In the genomic region with DNA sequence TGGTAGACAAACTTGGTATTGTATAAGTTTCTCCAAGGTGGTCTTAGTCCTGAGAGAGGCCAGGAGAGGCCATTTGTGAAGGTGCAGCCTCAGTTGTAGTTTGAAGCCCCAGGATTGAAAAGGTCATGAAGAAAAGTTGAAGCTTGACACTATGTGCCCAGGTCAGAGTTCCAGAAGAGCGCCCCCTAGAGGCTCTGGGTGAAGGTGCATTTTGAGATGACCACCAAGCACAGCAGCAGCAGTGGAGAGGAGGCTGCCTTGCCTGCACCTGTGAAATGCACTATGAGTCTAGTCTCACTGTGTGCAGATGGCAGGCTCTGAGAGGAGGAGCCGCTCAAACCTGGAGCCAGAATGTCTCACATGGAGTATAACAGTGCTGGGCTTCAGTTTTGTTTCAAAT, we compare ENCODE assay signal across 11 mouse cellular contexts. TPM values are rescaled to one million over a fixed set of nuclear protein-coding genes. Genes with fewer than 3 reads are reported as not detected.
A peak's percentile ranks its signal among the peaks of the same experiment; 100 is the strongest.
DNase-seq lines count a peak whose midpoint lies in the region; ATAC-seq and TF ChIP-seq lines count a peak whose summit lies in the region.
"Had no signal": no experiment of that assay in that cellular context is flagged by ENCODE, and none has a peak within 500 bp of the region (broad histone marks: within the 10 kb centered on the region; RNA-seq: fewer than 3 reads in every experiment).

No protein-coding gene starts in this region.

- WGBS in forebrain, postnatal 0 days, result 51% methylated on average over 2 of the region's 2 CpGs
- WGBS in forebrain, embryonic 11.5 days, result 57% methylated on average over 2 of the region's 2 CpGs
- WGBS in lung, postnatal 0 days, result 49% methylated on average over 2 of the region's 2 CpGs

- no peak for ATAC-seq in forebrain, postnatal 0 days
- no peak for ATAC-seq in forebrain, embryonic 11.5 days (replicated peaks; ENCODE audit: low FRiP score)
- no peak for ATAC-seq in lung, postnatal 0 days
- no peak for ATAC-seq in activated CD4-positive, CD25-positive, alpha-beta regulatory T cell, adult 4 months
- ATAC-seq: forebrain, embryonic 15.5 days; intestine, embryonic 15.5 days had no signal

- H3K4me1 ChIP-seq in forebrain, postnatal 0 days (ENCODE audit: insufficient read depth), result no peaks in the 10 kb centered on the region
- H3K4me1 ChIP-seq in forebrain, embryonic 11.5 days (replicated peaks; ENCODE audit: control insufficient read depth, insufficient read depth, low read length), result no peaks in the 10 kb centered on the region
- H3K4me1 ChIP-seq in lung, postnatal 0 days (ENCODE audit: insufficient read depth, low read depth, low read length), result no peaks in the 10 kb centered on the region
- H3K4me1 ChIP-seq: forebrain, embryonic 15.5 days; intestine, embryonic 15.5 days had no signal

- H3K27ac ChIP-seq in forebrain, postnatal 0 days (ENCODE audit: low read depth, low read length), result no peak overlapping the region
- no peak overlapping the region for H3K27ac ChIP-seq in forebrain, embryonic 11.5 days (ENCODE audit: low read depth, low read length)
- no peak overlapping the region for H3K27ac ChIP-seq in lung, postnatal 0 days (ENCODE audit: low read length)
- H3K27ac ChIP-seq: forebrain, embryonic 15.5 days; intestine, embryonic 15.5 days had no signal

- H3K9me3 ChIP-seq in forebrain, postnatal 0 days (ENCODE audit: low read length), result no peaks in the 10 kb centered on the region
- H3K9me3 ChIP-seq in forebrain, embryonic 11.5 days (ENCODE audit: control insufficient read depth, low read length), result no peaks in the 10 kb centered on the region; the same call in 1 of the 2 replicates
- no peaks in the 10 kb centered on the region for H3K9me3 ChIP-seq in lung, postnatal 0 days (ENCODE audit: low read length)
- H3K9me3 ChIP-seq: forebrain, embryonic 15.5 days; intestine, embryonic 15.5 days had no signal

- TF ChIP-seq CTCF in forebrain, postnatal 0 days (IDR thresholded peaks at IDR 0.05; ENCODE audit: low read depth), result peak; percentile 19
- peak; percentile 36 for TF ChIP-seq CTCF in lung, postnatal 0 days (IDR thresholded peaks at IDR 0.05)
- TF ChIP-seq CTCF in brain, embryonic 14.5 days (IDR thresholded peaks at IDR 0.05; ENCODE audit: borderline replicate concordance, extremely low read depth, insufficient read depth, insufficient read length), result peak; percentile 35; the same call in 1 of the 2 replicates

- no peak overlapping the region for H3K4me2 ChIP-seq in forebrain, postnatal 0 days (ENCODE audit: low read depth)
- H3K4me2 ChIP-seq in forebrain, embryonic 11.5 days (ENCODE audit: low read depth, low read length, severe bottlenecking), result no peak overlapping the region
- H3K4me2 ChIP-seq in lung, postnatal 0 days (replicated peaks; ENCODE audit: low read depth, low read length), result no peak overlapping the region
- H3K4me2 ChIP-seq: forebrain, embryonic 15.5 days; intestine, embryonic 15.5 days had no signal

- H3K27me3 ChIP-seq in forebrain, postnatal 0 days (ENCODE audit: insufficient read depth, low read length), result no peaks in the 10 kb centered on the region
- H3K27me3 ChIP-seq in forebrain, embryonic 11.5 days (ENCODE audit: control insufficient read depth, insufficient read depth, low read length), result no peaks in the 10 kb centered on the region
- no peaks in the 10 kb centered on the region for H3K27me3 ChIP-seq in lung, postnatal 0 days (replicated peaks; ENCODE audit: insufficient read depth, low read length)
- H3K27me3 ChIP-seq: forebrain, embryonic 15.5 days; intestine, embryonic 15.5 days had no signal

- no peak overlapping the region for H3K9ac ChIP-seq in forebrain, postnatal 0 days
- no peak overlapping the region for H3K9ac ChIP-seq in forebrain, embryonic 11.5 days (ENCODE audit: low read length)
- no peak overlapping the region for H3K9ac ChIP-seq in lung, postnatal 0 days (replicated peaks; ENCODE audit: low read depth)
- H3K9ac ChIP-seq: forebrain, embryonic 15.5 days; intestine, embryonic 15.5 days had no signal

- TF ChIP-seq POLR2A in brain, embryonic 14.5 days (IDR thresholded peaks at IDR 0.05; ENCODE audit: borderline replicate concordance, extremely low read depth, insufficient read depth, insufficient read length, poor library complexity, severe bottlenecking), result no peak

- no peak for TF ChIP-seq EP300 in lung, postnatal 0 days (IDR thresholded peaks at IDR 0.05)

- H3K36me3 ChIP-seq in forebrain, postnatal 0 days (ENCODE audit: insufficient read depth), result no peaks in the 10 kb centered on the region
- H3K36me3 ChIP-seq in forebrain, embryonic 11.5 days (ENCODE audit: control insufficient read depth, insufficient read depth, low read length), result no peaks in the 10 kb centered on the region
- no peaks in the 10 kb centered on the region for H3K36me3 ChIP-seq in lung, postnatal 0 days (ENCODE audit: insufficient read depth, low read length)
- H3K36me3 ChIP-seq: forebrain, embryonic 15.5 days; intestine, embryonic 15.5 days had no signal

- no peak overlapping the region for H3K4me3 ChIP-seq in forebrain, postnatal 0 days (ENCODE audit: low read depth, low read length)
- H3K4me3 ChIP-seq in forebrain, embryonic 11.5 days (ENCODE audit: low read depth, low read length), result no peak overlapping the region
- no peak overlapping the region for H3K4me3 ChIP-seq in lung, postnatal 0 days (ENCODE audit: low read depth, low read length)
- H3K4me3 ChIP-seq: forebrain, embryonic 15.5 days; intestine, embryonic 15.5 days had no signal

- DNase-seq in forebrain, postnatal 0 days, result no peak
- DNase-seq in forebrain, embryonic 11.5 days (ENCODE audit: low spot score), result no peak
- no peak for DNase-seq in lung, postnatal 0 days (ENCODE audit: low spot score)
- no peak for DNase-seq in lung, postnatal 4 days
- DNase-seq in brain, embryonic 14.5 days (ENCODE audit: low read depth), result no peak
- DNase-seq in testis, postnatal 14 days (ENCODE audit: low spot score), result peak; percentile 14
- DNase-seq in gastrocnemius, postnatal 10 days, result no peak
- DNase-seq: cerebellum, adult 11 months had no signal

RNA-seq across cellular contexts. Expression of a gene that starts 27.8 kb away (rescaled TPM):
- total RNA-seq in forebrain, postnatal 0 days (2014; rRNA removed), result 185 and 216 TPM in 2 replicates
- 248 and 267 TPM in 2 replicates for polyA plus RNA-seq in forebrain, postnatal 0 days (2015; fragmentation: Nextera tagmentation; extraction: Ambion mirVana)
- polyA plus RNA-seq in forebrain, embryonic 11.5 days (2014; fragmentation: Nextera tagmentation; extraction: Ambion mirVana), result 484 and 514 TPM in 2 replicates
- polyA plus RNA-seq in lung, postnatal 0 days (2015; fragmentation: Nextera tagmentation; extraction: Ambion mirVana), result 127 and 145 TPM in 2 replicates
- 175 TPM in 2 replicates for polyA plus RNA-seq in brain, embryonic 14.5 days (2012; rRNA removed)
- polyA plus RNA-seq in activated CD4-positive, CD25-positive, alpha-beta regulatory T cell, adult 4 months (2017; shearing (Covaris generic)), result 100 to 1,000 TPM; 191 to 329 TPM
- total RNA-seq in gastrocnemius, postnatal 10 days (2021), result 10 to 100 TPM; 53.2 to 68.2 TPM
